Mouse (Mus musculus) thymus, adult 2 months (tissue): ENCODE data around the gene Fam104a. TPM values are rescaled to one million over a fixed set of nuclear protein-coding genes. Genes with fewer than 3 reads are reported as not detected.

Source experiments
- DNase-seq: peaks from one replicate; pipeline ENCODE4 v3.0.0; 2021
- H3K27ac ChIP-seq: fragments of 200-500 bp; 2 replicates; pipeline ENCODE4 v1.5.1; 2012; ENCODE audit warnings: low read length, control low read depth; ENCODE audit not compliant: control insufficient read depth, insufficient read depth
- H3K27me3 ChIP-seq: fragments of 200-500 bp; 2 replicates; pipeline ENCODE4 v1.6.1; 2012; ENCODE audit warnings: mild to moderate bottlenecking, low read length, moderate library complexity, mixed read lengths; ENCODE audit not compliant: control insufficient read depth, insufficient read depth
- H3K36me3 ChIP-seq: fragments of 200-500 bp; 2 replicates; pipeline ENCODE4 v1.6.1; 2012; ENCODE audit warnings: mild to moderate bottlenecking, low read length, moderate library complexity; ENCODE audit not compliant: control insufficient read depth, insufficient read depth
- H3K4me1 ChIP-seq: fragments of 200-500 bp; replicated peaks from 2 replicates; pipeline ENCODE4 v1.6.1; 2012; ENCODE audit warnings: low read length; ENCODE audit not compliant: control insufficient read depth, insufficient read depth
- H3K4me3 ChIP-seq: fragments of 200-500 bp; 2 replicates; pipeline ENCODE4 v1.5.1; 2012; ENCODE audit warnings: mild to moderate bottlenecking, low read length, control low read depth, moderate library complexity; ENCODE audit not compliant: control insufficient read depth, insufficient read depth
- CTCF ChIP-seq: fragments of 200-500 bp; IDR thresholded peaks from 2 replicates; pipeline ENCODE4 v1.5.1; 2012; ENCODE audit warnings: mild to moderate bottlenecking, control low read depth, low read length, moderate library complexity, borderline replicate concordance; ENCODE audit not compliant: control insufficient read depth, poor library complexity, insufficient read depth; ENCODE audit errors: extremely low read depth
- POLR2A ChIP-seq: fragments of 200-500 bp; IDR thresholded peaks from 2 replicates; pipeline ENCODE4 v1.6.1; 2012; ENCODE audit warnings: mild to moderate bottlenecking, low read length, control low read depth, moderate library complexity; ENCODE audit not compliant: control insufficient read depth, poor library complexity, insufficient read depth; ENCODE audit errors: extremely low read depth
- WGBS: fragments of 180-500 bp; shearing (Covaris S2); methylation state at CpG from one replicate; pipeline ENCODE4 v1.1.7; 2018; 5-methylcytosine and 5-hydroxymethylcytosine counted together
- polyA plus RNA-seq: library from polyadenylated mRNA; depleted of rRNA; stranded (reverse); fragments of >200 nt; gene quantifications from 2 replicates; pipeline ENCODE4 v1.2.3, GENCODE M21; 2012

Fam104a gene
- polyA plus RNA-seq, 1 experiment: 44.7 TPM

DNA sequence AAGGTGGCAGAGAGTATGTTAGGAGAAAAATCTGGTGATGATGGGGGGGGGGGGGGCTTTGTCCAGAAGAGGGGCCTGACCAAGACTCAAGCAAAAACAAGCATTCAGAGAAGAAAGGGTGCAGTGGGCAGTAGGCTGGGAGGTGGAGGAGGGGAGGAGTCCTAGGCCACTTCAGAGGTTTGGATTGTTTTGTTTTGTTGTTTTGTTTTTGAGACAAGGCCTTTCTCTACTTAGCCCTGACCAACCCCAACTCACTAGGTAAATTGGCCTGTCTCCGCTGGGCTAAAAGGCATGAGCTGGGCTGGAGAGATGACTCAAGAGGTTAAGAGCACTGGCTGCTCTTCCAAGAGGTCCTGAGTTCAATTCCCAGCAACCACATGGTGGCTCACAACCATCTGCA lies 27.1 kb upstream of the Fam104a start:
- WGBS: 100% methylated on average over 1 of the region's 1 CpGs
- no peak for TF ChIP-seq POLR2A
- no peak for TF ChIP-seq CTCF
- H3K27ac ChIP-seq: no peak overlapping the region

DNA sequence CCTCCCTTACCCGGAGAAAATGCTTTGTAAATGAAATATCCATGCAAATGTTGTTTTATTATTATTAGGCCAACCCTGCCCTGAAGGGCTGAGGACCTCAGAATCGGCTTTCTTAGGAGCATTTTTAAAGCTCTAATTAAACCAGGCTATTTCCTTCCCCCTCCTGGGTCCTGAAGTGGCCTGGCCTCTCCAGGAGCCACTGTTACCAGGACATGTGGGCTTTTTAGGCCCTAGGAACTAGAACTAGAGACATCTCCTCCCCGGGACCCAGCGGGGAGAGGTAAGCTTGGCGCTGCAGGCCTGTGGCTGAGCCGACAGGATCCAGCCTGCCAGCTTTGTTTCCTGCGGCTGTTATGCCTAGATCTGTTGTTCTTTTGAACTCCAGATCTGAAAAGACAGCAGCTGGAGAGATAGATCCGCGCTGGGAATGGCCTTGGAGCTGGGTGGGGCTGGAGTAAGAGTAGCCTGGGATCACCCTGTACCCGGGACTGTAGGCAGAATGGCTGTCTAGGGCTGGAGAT lies 26.4 kb upstream of the Fam104a start:
- WGBS: 16% methylated on average over 10 of the region's 10 CpGs
- TF ChIP-seq POLR2A (no peak), CTCF (no peak)
- peak; percentile 28 for DNase-seq
- Histone ChIP-seq H3K36me3 (no peaks in the 10 kb centered on the region), H3K27ac (peak overlapping the region; percentile 65), H3K27me3 (no peaks in the 10 kb centered on the region), H3K4me3 (no peak overlapping the region), H3K4me1 (peaks cover 25% of the 10 kb centered on the region)

More for the DNA sequence above, 27.1 kb upstream of the Fam104a start:
- Histone ChIP-seq H3K4me1 (peaks cover 30% of the 10 kb centered on the region), H3K36me3 (no peaks in the 10 kb centered on the region), H3K4me3 (no peak overlapping the region), H3K27me3 (no peaks in the 10 kb centered on the region)
- no peak for DNase-seq

DNA sequence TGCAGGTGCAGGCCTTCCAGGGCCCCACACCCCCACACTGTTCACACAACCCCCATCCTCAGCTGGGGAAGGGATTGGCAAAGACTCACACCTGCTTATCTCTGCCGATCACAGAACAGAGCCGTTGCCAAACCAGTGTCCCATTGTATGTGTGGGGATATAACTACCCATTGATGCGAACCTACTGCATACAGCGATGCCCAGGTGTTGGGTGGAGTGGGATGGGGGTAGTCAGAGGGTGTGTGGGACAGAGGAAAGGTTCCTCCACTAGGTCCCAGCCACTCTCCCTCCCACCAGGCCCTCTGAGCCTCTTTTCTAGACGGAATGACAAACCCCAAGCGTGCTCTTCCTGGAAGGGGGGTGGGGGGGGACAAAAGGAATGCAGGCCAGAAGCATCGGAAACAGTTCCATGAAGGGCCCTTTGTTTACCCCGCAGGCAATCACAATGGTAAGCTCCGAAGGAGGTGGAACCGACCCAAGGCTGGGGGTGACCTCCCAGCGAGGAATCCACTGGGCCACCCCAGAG lies 25.8 kb upstream of the Fam104a start, which contains the start of gene Cpsf4l:
Gene Cpsf4l, minus strand, starts transcription at position 287 of the 526 bp plus-strand sequence.
- WGBS: 33% methylated on average over 11 of the region's 11 CpGs
- Histone ChIP-seq H3K36me3 (no peaks in the 10 kb centered on the region), H3K27me3 (no peaks in the 10 kb centered on the region), H3K4me1 (peaks cover 22% of the 10 kb centered on the region), H3K4me3 (no peak within 1 kb of the TSS), H3K27ac (peak within 1 kb of the TSS; percentile 65)
- DNase-seq: peak; percentile 66
- TF ChIP-seq POLR2A (no peak), CTCF (no peak)

DNA sequence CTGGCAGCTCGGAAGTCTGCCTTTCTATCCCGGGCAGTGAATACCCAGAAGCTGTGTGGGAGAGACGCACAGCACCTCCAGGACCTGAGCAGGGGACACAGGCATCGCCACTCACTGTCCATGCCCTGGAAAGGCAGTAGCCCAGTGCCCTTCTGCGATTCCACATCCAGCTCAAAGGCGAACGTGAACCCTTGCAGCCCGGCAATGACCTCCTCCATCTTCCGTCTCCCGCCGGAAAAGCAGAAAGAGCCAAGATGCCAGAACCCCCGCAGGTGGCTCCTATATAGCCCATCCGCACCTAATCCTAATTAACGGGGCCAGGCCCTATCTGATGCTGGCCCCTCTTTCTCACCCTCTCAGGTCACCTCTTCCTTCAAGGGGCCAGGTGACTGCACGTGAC lies 25.3 kb upstream of the Fam104a start:
- DNase-seq: no peak
- no peak for TF ChIP-seq CTCF
- no peak for TF ChIP-seq POLR2A
- 81% methylated on average over 15 of the region's 15 CpGs for WGBS
- Histone ChIP-seq H3K4me3 (no peak overlapping the region), H3K36me3 (no peaks in the 10 kb centered on the region), H3K27me3 (no peaks in the 10 kb centered on the region), H3K27ac (no peak overlapping the region), H3K4me1 (peaks cover 22% of the 10 kb centered on the region)

DNA sequence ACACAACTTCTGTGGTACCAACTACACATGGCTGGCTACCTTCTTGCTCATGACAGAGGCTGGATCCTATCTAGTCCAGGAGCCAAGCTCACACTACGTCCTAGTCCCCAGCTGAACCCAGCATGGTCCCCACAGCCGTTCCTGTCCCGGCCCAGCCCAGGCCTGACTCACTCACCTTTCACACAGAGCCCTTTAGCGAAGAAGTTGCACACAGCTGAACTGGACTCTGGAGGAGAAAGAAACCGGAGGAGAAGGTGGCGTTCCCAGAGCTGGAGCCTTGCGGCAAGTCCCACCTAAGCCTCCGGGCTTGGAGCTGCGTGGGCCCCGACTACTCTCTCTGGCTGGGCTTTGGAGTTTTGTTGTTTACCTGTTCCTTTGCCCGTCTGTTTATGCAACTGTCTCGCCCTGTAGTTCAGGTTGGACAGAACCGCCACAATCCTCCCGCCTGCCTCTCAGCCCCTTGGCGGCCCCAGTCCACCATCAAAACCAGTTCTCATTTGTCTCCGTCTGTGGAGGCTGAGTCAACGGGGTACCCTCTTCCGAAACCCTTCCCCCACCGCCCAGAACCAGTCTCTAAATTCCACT lies 24.8 kb upstream of the Fam104a start:
- no peak for TF ChIP-seq POLR2A
- TF ChIP-seq CTCF: no peak
- DNase-seq: no peak
- H3K4me3 ChIP-seq: no peak overlapping the region
- WGBS: 96% methylated on average over 19 of the region's 19 CpGs
- no peak overlapping the region for H3K27ac ChIP-seq
- H3K36me3 ChIP-seq: no peaks in the 10 kb centered on the region
- no peaks in the 10 kb centered on the region for H3K27me3 ChIP-seq
- peaks cover 22% of the 10 kb centered on the region for H3K4me1 ChIP-seq

DNA sequence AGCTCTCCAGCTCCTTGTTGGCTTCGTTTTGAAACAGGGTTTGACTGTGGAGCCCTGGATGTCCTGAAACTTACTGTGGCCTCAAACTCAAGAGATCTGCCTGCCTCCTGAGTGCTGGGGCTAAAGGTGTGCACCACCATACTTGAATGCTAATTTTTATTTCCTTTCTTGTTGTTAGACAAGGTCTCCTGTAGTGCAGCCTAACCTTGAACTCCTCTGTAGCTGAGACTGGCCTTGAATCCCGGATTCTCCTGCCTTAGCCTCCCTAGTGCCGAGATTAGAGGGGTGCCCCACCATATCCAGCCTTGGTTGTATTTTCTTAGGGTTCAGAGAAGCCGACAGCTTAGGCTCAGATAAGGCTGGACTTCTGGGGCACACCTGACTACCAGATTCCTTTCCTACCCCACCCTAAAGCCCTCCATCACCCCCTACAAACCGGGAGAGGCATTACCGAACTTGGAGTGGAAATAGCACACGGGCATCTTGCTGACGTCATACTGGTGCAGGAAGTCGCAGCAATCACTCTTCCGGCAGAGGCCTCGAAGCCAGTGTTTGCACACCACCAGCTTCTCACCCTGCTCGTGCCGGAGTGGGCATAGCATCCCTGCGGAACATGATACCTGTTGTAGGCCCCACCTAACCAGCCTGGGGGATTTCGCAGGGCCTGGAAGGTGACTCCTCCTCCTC lies 22.2 kb upstream of the Fam104a start:
- no peak overlapping the region for H3K27ac ChIP-seq
- TF ChIP-seq POLR2A: no peak
- H3K4me3 ChIP-seq: no peak overlapping the region
- WGBS: 86% methylated on average over 15 of the region's 15 CpGs
- H3K27me3 ChIP-seq: no peaks in the 10 kb centered on the region
- no peak for DNase-seq
- no peaks in the 10 kb centered on the region for H3K36me3 ChIP-seq
- H3K4me1 ChIP-seq: peaks cover 22% of the 10 kb centered on the region
